Mouse (Mus musculus) adrenal gland, adult 8-10 months (tissue): Measurements from ENCODE around the gene Mapk1ip1l. TPM values are rescaled to one million over a fixed set of nuclear protein-coding genes. Genes with fewer than 3 reads are reported as not detected.

Experiments
- DNase-seq: peaks from one replicate; pipeline ENCODE4 v3.0.0; 2022
- total RNA-seq, 4 experiments: library from RNA; stranded (reverse); gene quantifications; 2 replicates each; pipeline ENCODE4 v1.2.4; 2022

The Mapk1ip1l gene
- total RNA-seq, 4 experiments from 2014 or later, result 68.5 to 86.6 (median 83.1) TPM

DNA sequence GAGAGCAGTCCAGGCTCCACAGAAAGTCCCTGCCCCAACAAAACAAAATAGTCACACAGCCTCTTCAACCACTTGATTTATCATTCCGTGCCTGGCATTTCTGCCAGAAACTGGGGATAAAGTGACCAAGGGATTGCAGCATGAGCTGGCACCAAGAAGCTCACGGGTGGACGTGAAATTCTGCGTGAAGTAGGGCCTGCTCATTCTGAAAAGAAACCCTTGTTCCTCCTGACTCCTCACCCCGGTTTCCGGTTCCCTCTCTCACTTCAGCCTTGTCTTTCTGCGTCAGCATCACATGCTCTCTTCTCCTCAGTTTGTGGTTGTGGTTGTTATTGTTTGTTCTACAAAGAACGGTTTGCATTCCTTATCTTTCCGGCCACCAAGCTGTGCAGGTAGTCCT is 63.8 kb downstream of the Mapk1ip1l start:
- DNase-seq, result no peak

DNA sequence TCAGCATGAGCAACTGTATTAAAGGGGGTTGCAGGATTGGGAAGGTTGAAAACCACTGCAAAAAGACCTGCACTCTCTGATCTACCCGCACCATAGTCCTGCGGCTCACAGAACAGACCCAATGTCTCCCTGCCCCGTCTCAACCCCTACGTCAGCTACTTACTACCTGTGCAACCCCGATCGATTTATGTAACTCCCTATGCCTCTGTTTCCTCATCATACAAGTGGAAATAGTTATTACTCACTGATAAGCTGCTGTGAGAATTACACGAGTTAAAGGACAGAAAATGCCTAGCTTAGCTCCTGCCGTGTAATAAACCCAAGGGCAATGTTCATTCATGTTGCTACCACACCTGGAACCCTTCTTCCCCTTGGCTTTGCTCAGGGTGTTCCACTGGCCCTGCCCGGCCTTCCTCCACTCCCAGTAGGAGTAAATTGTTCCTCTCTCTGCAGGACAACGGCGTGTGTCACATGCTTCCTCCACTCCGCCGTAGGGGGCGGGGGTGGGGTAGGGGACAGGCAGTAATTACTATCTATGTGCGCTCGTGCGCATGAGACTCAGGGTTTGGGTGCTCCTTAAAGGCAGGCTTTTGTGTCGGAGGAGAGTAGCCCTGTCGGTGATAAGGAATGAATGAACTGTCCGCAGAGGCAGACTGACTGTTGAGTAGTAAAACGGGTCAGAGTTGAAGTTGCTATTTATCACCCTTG is 66.8 kb downstream of the Mapk1ip1l start:
- no peak for DNase-seq

DNA sequence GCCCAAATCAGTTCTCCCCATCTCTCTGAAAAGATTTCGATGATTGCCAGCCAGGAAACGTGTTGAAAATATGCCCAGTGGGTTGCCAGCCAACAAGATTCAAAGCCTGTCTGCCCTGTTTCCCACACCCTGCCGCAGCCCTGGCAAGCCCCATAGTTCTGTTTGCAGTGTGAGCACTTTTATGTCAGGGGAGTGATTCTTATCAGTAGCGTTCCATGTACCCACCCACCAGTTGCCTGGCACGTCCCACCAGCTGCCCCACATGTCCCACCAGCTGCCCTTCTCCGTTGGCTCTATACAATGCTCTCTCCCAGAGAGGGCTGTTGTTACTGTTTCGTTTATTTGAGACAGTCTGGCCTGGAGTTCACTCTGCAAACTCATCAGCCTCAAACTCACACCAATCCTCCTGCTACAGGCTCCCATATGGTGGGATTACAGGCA is 68.8 kb downstream of the Mapk1ip1l start:
- DNase-seq, result no peak

- DNase-seq, result no peak
Measured at GRCm38 (mm10) chr14:47367461-47367860, 69.4 kb downstream of the Mapk1ip1l start, which contains the start of gene Lgals3. Gene Lgals3 (plus strand): TSS chr14:47367751.

GRCm38 (mm10) chr14:47369741-47370140 is 71.7 kb downstream of the Mapk1ip1l start:
- no peak for DNase-seq

GRCm38 (mm10) chr14:47370790-47371189 is 72.7 kb downstream of the Mapk1ip1l start:
- no peak for DNase-seq

GRCm38 (mm10) chr14:47371689-47372088 is 73.6 kb downstream of the Mapk1ip1l start:
- no peak for DNase-seq

Other genes starting within 250 kb of the Mapk1ip1l start
- gene Gch1, start 108.9 kb upstream of the Mapk1ip1l start, total RNA-seq, result 10 to 100 TPM; 54.1 to 98.5 (median 75.2) TPM
- 1 to 10 TPM; 2.1 to 4.8 (median 2.6) TPM for gene Wdhd1, start 21.4 kb upstream of the Mapk1ip1l start, total RNA-seq
- 10 to 100 TPM; 19.8 to 21.7 (median 20.8) TPM for gene Socs4, start 21.3 kb upstream of the Mapk1ip1l start, total RNA-seq
- gene Lgals3, start 69.5 kb downstream of the Mapk1ip1l start, total RNA-seq, result 10 to 100 TPM; 13.9 to 50.0 (median 27.4) TPM
- gene Dlgap5, start 120.1 kb downstream of the Mapk1ip1l start, total RNA-seq, result 1 to 10 TPM; 1.3 to 2.9 (median 2.2) TPM
- gene Fbxo34, start 152.2 kb downstream of the Mapk1ip1l start, total RNA-seq, result 10 to 100 TPM; 19.9 to 24.6 (median 23.7) TPM